Mouse (Mus musculus): ENCODE data around the gene Atp6v0e2.
"Not testable (repeated sequence)": the region's sequence is repeated elsewhere in the genome, so short reads cannot be mapped to it uniquely, and the experiment has no call there.

Atp6v0e2 gene

DNA sequence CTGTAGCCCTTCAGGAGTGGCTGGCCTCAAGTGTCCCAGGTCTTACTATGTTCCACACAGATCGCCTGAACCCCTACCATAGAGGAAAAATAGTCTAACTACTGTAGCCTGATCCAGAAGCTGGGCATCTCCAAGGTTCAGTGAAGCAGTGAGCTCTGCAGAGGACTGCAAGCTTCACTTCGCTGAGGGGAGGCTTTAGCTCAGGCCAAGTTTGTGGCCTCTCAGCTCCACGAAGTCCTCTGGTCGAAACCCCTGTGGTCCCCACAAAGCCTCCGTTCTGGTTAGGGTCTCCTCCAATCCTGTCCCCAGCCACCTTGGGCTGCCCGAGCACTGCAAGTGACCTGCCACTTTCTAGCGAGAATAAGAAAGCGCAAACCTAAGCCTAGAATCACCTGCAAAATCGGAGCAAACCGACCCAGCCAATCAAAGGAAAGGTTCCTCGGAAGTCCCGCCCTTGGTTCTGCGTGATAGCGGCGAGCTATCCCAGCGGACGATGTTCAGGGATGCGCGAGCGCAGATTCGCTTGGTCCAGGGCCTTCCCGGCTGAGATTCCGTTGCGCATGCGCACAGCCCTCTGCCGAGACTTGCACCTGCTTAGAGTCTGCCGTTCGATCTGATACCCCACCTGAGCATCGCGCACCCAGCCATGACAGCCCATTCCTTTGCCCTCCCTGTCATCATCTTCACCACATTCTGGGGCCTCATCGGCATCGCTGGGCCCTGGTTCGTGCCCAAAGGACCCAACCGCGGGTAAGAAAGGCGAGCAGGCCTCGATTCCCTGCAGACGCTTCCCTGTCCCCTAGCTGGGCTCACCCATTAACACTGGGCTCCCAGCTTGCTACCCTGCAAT is at the start of gene Atp6v0e2:
Gene Atp6v0e2, plus strand, starts transcription at position 511 of the 850 bp plus-strand sequence.
- DNase-seq (ENCODE audit: low read depth, low spot score): peak; percentile 50

DNA sequence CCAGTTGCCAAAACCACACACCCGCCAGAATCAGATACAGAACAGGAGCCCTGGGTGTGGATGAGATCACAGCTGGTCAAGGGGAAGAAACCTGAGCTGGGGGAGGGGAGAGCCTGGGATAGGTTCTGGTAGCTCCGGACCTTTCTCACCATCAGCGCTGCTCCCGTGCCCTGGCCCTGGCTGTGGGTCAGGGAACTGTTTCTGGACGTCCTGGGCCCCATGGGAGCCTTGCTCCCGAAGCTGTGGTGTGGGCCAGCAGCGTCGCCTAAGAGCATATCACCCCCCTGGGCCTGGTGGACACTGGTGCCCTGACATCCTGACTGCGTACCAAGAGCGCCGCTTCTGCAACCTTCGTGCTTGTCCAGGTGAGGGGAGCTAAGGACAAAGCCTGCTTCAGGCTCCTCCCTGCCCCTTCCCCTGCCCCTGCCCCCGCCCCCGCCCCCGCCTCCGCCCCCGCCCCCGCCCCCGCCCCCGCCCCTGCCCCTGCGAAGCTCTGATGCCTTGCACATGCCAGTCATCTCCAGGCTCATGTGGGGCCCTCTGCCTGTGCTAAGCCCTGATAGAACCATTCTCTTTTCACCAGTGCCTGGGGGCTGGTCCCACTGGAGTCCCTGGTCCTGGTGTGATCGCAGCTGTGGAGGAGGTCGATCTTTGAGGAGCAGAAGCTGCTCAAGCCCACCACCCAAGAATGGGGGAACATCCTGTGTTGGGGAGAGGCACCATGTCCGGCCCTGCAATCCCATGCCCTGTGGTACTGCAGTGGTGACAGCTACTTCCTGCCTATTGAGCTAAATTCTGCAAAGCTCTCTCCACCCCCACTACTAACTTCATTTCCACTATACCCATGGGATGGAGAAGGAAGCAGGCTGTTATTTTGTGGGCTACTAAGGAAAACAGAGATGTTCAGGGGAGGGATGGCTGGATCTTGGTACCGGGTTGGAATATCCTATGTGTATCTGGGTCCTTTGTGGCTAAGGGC is 49.4 kb upstream of the Atp6v0e2 start:
- DNase-seq (ENCODE audit: low read depth, low spot score): no peak

DNA sequence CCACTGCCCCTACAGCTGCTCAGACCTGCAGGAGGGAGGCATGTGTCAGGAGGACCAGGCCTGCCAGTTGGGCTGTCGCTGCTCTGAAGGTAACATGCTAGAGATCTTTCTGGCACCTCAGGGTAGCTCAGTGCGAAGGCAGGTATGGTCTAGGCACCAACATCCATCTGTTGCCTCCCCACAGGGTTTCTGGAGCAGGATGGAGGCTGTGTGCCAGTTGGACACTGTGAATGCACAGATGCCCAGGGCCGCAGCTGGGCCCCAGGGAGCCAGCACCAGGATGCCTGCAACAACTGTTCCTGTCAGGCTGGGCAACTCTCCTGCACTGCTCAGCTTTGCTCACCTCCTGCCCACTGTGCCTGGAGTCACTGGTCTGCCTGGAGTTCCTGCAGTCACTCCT is 47.7 kb upstream of the Atp6v0e2 start:
- DNase-seq (ENCODE audit: low read depth, low spot score): no peak

DNA sequence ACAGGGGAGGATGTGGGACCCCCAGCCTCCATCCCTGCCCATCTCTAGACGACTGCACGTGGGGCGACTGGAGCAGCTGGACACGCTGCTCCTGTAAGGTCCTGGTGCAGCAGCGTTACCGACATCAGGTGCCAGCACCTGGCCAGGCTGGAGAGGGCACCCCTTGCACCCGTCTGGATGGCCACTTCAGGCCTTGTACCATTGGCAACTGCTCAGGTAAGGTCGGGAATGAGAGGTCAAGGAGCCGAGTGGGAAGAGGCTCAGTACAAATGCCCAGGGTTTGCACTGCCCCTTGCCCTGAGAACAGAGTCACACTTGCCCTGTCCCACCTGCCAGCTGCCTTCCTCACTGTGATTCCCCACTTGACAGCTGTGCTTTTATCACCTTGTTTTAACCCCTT is 46.1 kb upstream of the Atp6v0e2 start:
- no peak for DNase-seq (ENCODE audit: low read depth, low spot score)

DNA sequence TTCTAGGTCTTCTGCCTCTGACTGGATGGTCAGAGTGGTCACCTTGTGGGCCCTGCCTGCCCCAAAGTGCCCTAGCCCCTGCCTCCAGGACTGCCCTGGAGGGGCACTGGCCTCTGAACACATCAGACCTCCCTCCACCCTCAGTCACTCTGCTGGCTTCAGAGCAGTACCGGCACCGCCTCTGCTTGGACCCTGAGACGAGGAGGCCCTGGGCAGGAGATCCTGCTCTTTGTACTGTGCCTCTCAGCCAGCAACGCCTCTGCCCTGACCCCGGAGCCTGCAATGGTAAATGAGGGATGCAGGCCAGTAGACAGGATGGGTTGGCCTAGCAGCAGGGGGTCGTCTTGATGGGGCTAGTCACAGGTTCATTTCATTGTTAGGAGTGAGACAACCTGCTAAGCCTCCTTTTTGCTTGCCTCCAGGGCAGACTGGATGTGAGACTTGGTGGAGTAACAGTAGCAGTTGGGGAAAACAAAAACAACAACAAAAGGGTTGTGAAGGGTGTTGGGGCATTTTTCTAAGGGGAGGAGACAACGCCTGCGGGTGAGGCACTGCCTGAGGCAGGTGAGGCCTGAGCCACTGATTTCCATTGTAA is 44.2 kb upstream of the Atp6v0e2 start:
- no peak for DNase-seq (ENCODE audit: low read depth, low spot score)

DNA sequence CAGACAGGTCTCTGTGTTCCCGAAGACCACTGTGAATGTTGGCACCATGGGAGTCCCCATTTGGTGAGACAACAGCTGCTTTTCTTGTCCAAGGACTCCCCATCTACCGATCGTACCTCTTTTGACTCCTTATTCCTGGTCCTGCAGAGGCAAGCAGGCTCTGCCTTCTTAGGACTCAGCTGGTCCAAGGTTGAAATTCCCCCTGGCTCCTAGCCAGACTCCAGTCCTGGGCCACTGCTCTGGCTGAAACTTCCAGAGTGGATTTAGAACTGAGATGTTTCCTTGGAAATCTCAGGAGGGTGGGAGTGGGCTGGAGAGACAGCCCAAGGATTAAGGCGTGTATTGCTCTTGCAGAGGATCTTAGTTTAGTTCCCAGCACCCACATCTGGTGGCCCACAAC is 39.9 kb upstream of the Atp6v0e2 start:
- DNase-seq (ENCODE audit: low read depth, low spot score): no peak

DNA sequence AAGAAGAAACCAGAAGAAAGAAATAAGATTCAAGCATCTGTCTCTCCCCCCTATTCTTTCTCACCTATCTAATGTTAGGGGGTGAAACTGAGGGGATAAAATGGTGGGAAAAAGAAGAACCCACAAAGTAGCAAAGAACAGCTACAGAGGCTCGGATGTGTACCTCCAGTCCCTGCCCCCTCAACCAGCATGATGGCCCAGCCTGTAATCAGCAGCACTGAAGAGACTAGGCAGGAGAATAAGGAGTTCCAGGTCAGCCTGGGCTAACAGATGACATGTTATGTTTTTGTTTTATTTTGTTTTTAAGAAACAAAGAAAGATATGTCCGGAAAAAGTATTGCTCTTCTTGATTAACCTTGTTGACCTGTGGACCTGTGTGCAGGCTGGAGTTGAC is 33.6 kb upstream of the Atp6v0e2 start:
- DNase-seq (ENCODE audit: low read depth, low spot score): no peak

DNA sequence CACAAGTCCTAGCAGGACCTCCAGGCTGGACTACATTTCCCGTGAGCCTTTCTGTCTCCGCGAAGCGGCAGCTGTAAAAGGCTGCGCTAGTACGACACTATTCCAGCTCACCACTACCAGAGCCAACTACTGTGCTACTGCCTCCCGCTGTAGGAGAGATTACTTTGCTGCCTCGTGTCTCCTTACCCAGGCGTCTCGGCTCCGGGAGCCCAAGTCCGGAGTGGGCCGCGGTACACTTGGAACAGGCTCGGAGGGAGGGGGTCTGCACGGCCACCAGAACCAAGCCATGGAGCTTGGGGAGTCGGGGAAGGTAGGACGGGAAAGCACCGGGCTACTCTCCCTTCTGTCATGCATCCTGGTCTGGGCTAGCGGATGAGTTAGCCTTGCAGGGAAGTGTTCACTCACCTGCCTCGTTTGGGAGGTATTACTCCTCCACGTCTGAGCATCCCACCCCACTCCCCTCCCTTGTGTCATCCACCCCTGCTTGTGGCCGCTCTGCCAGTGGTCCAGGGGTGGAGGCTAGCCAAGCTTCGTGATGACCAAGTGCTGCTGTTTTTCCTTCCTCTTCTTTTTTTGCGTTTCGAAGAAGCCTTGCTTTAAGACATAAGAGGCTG is 33.1 kb upstream of the Atp6v0e2 start:
- peak; percentile 73 for DNase-seq (ENCODE audit: low read depth, low spot score)

DNA sequence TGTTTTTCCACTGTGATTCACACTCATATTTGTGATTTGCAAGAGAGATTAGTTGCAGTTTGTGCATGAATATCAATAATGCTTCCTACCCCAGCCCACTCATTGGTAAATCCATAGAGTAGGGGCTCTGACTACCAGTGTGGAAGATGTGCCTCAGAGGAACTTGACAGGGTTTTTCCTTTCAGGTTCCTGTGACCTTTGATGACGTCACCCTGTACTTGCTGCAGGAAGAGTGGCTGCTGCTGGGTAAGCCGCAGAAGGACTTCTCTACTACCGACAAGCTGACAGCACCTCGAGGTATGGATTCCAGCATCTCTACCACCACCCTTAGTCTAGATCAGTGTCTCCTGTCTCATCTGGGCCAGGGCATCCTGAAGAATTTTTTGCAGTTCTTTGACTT is 29.3 kb upstream of the Atp6v0e2 start:
- DNase-seq (ENCODE audit: low read depth, low spot score): peak; percentile 84

DNA sequence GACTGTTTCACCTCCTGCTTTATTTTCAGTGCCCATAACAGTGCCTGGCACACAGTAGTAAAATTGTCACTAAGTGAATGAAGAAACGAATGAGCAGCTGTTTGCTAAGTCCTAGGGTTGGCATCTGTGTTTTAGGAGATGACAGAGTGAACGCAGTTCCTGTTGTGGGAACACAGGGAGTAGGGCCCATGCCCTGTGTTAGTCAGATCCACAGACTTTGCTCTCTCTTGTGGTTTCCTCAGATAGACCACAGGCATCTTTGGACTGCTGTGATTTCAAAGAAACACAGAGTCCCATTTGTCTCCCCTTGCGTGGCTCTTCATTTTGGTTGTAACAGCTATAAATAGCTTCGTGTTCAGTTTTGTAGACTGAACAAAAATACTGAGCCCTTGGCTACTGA is 27.0 kb upstream of the Atp6v0e2 start:
- peak; percentile 24 for DNase-seq (ENCODE audit: low read depth, low spot score)

DNA sequence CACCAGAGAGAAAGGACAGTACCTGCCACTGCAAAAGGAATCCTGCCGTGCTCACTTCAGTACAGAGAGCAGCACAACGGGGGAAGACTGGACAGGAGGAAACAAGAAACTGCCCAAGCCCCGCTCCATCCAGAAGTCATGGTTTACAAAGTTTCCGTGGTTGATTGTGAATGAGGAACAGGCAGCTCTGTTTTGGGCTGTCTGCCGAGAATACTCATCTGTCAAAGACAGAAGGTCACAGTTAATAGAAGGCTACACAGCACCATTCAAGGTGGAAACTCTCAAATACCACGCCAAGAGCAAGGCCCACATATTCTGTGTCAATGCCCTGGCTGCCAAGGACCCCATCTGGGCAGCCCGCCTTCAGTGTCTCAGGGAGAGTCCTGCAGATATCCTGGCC is 25.6 kb upstream of the Atp6v0e2 start:
- DNase-seq (ENCODE audit: low read depth, low spot score): no peak

DNA sequence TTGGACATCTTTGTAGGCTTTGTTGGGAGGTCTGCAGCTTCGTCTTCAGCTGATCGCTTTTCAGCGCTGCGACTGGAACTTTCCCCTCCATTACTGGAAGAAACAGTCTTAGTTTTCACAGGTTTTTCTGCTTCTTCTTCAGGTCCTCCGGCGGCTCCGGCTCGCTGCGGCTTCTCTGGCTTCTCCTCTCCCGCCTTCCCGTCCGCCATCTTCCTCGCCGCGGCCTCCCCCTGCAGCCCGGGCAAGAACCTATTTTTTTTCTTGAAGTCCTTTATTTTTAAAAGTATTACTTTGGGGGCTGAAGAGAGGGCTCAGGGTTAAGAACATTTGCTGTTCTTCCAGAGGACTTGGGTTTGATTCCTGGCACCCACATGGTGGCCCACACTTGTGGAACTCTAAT is 12.5 kb upstream of the Atp6v0e2 start:
- not testable (repeated sequence) for DNase-seq (ENCODE audit: low read depth, low spot score)

DNA sequence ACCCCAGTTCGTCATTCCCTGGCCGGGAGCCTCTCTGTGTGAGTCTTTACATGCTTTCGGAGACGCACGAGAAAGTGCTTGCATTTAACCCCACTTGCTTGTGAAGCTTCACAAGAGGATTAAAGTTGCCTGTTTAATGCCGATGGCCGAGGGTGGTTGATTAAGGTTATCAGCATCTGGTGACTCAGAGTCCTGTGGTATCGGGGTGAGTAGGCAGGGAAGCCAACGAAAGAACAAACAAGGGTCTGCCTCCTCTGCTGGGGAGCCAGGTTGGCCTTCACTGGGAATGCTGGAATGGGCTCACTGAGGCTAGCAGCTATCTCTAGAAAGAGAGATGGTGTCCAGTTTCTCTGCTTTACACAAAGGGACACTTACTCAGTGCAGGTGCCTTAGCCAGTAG is 9.5 kb upstream of the Atp6v0e2 start:
- no peak for DNase-seq (ENCODE audit: low read depth, low spot score)

DNA sequence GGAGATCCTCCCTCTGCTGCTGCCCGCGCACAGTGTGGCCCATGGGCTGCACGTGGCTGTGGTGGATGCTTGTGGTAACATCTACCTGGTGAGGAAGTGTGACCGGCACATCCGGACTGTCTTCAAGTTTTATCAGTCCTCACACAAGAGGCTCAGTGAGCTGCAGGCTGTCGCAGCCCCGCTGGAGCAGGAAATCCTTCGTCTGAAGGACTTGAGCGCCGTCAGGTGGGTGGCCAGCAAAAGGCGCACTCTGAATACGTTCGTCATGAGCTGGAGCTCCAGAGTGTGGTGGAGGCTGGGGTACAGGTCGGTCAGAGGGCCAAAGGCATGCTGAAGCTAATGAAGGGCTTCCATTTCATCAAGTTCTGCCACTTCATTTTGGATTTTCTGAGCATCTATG is 8.2 kb upstream of the Atp6v0e2 start:
- peak; percentile 57 for DNase-seq (ENCODE audit: low read depth, low spot score)

DNA sequence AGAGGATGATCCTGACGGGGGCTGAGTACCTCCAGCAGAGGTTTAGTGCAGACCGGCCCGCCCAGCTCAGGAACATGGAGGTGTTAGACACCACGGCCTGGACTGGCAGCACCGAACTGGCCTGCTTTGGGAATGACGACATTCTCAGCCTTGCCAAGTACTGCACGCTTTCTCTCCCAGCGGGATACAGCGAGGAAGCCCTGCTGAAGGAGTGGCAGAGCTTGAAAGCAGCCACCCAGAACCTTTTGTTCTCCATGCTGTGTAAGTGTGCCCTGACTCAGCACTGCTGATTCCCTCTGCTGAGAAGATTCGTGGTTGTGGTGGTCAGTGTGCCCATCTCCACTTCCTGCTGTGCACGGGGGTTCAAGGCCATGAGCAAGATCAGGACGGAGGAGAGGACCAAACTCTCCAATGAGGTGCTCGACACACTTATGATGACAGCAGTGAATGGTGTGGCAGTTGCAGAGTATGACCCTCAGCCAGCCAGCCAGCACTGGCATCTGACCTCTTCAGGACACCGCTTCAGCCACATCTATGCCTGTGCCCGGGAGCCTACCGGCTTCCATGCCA is 7.5 kb upstream of the Atp6v0e2 start:
- no peak for DNase-seq (ENCODE audit: low read depth, low spot score)

DNA sequence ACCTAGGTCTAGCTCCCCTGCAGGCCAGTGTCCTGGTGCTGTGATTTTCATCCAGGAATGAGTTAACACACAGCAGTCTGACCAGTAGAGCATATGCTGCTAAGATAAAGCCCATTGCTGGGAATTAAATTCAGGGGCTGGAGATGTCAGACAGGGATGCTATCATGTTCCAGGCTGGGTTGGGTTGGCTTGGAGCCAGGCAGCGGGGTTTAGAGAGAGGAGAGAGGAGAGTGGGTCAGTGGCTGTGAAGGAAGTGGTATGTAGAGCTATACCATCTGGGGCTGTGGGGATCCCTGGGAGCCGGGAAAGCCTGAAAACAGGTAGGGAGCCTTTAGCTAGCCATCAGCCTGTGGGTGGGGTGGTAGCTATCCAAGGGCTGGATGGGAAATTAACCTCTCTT is 6.6 kb upstream of the Atp6v0e2 start:
- no peak for DNase-seq (ENCODE audit: low read depth, low spot score)

DNA sequence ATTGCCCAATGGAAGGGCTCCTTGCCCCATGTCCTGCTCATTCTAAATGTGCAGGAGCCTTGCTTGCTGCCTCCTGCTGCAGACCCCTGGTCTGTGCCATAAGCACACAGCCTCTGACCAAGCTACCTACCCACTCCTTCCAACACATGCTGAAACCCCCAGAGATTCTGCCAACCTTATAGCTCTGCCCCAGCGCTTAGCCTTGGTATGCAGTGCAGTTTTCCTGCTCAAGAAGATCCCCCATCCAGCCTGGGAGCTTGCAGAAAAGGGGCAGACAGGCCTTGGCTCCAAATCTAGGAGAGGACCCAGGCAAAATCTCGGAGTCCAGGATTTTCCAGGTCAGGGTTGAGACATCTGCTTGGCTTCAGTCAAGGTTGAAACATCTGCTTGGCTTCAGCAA is 3.9 kb upstream of the Atp6v0e2 start:
- no peak for DNase-seq (ENCODE audit: low read depth, low spot score)

DNA sequence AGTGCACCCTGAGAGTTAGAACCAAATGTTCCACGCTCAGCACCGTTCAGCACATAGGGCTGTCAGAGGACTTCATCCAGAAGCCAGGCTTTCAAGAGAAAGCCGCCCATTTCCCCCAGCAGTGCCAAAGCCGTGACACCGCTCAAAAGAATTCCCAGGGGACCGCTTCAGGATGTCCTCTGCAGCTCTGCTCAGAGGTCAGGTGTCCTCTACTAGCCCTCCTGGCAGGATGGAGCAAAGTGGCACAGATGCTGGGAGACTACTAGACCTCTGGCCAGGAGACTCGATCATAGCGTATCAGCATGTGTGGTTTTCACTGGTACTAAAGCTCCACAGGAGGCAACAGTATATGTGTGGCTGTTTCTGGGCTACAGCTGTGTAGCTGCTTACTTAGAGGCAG is 2.5 kb upstream of the Atp6v0e2 start:
- no peak for DNase-seq (ENCODE audit: low read depth, low spot score)

DNA sequence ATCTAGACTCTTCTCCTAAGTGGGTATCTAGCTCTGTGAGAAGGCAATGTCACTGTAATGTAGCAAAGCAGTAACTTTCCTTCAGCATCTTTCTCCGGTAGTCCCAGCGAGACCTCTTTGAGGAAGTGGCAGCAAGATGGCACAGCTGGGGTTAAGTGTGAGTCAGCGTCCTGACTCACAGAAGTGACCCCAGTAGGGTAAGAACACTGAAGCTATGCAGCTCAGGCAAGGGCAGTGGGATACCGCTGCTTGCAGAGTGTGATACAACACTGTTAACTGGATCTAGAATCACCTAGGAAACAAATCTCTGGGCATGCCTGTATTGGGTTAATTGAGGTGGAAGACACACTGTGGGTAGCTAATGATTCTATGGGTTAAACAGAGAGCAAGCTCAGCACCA is 1.3 kb upstream of the Atp6v0e2 start:
- no peak for DNase-seq (ENCODE audit: low read depth, low spot score)

DNA sequence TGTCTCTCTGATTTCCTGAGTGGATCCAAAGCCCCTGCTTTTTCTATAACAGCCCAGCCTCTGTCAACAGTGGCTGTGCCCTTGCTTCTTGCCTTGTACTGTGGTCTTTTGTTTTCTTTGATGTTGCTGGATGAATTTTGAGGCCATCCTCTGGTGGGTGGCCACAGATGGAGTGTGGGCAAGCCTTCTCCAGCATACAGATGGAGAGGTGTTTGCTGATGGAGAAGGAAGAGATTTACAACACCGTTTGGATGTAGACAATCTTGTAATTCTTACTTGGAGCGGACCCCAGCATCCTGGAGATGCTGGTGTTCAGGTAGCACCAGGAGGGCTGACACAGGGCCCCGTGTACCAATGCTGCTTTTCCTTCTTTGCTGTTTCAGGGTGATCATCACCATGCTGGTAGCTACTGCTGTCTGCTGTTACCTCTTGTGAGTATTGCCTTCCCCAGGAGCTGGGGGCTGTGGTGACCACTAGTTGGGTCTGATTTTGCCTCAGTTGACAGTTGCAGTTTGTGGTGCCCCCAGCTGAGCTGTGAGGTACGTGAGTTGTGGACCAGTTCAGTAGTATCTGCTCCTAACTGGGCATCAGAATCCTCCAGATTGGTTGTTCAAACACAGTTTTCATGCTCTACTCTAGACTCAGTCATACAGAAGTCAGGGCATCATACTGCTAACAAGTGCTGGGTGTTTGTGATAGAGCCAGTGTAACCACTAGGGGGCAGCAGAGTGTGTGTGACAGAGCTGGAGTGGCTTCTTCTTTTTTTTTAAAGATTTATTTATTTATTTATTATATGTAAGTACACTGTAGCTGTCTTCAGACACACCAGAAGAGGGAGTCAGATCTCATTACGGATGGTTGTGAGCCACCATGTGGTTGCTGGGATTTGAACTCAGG is 1.7 kb downstream of the Atp6v0e2 start:
- DNase-seq (ENCODE audit: low read depth, low spot score): peak; percentile 90
